Mouse (Mus musculus): ENCODE measurements around the gene Unc45b.

- no peak for TF ChIP-seq CTCF (IDR thresholded peaks at IDR 0.05; ENCODE audit: borderline replicate concordance, control insufficient read depth, extremely low read depth, insufficient read depth, low read length, poor library complexity)
- no peak for TF ChIP-seq POLR2A (IDR thresholded peaks at IDR 0.05; ENCODE audit: control insufficient read depth, extremely low read depth, insufficient read depth, low read length, poor library complexity)
Measured at GRCm38 (mm10) chr11:82889524-82890341, 20.6 kb upstream of the Unc45b start.
